Mouse (Mus musculus) kidney, embryonic 15.5 days (tissue): ENCODE results near the gene Scn10a. TPM values are rescaled to one million over a fixed set of nuclear protein-coding genes. Genes with fewer than 3 reads are reported as not detected.

Source experiments
- ATAC-seq: fragments of 200-750 bp; cut with Nextera tagmentation; replicated peaks from 2 replicates; pipeline ENCODE4 v1.8.0; 2017; ENCODE audit warnings: moderate TSS enrichment; ENCODE audit not compliant: low FRiP score
- H3K27ac ChIP-seq: fragments of 300-500 bp; sonication (generic); 2 replicates; pipeline ENCODE4 v1.5.1; 2015; ENCODE audit warnings: mild to moderate bottlenecking, inconsistent platforms
- H3K27me3 ChIP-seq: fragments of 300-500 bp; sonication (generic); 2 replicates; pipeline ENCODE4 v1.6.1; 2015; ENCODE audit warnings: inconsistent platforms
- H3K36me3 ChIP-seq: fragments of 300-500 bp; sonication (generic); 2 replicates; pipeline ENCODE4 v1.6.1; 2015; ENCODE audit warnings: inconsistent platforms
- H3K4me1 ChIP-seq: fragments of 300-500 bp; sonication (generic); 2 replicates; pipeline ENCODE4 v1.6.1; 2015; ENCODE audit warnings: inconsistent platforms
- H3K4me2 ChIP-seq: fragments of 300-500 bp; sonication (generic); 2 replicates; pipeline ENCODE4 v1.6.1; 2015; ENCODE audit warnings: moderate library complexity, mild to moderate bottlenecking, inconsistent platforms
- H3K4me3 ChIP-seq: fragments of 300-500 bp; sonication (generic); replicated peaks from 2 replicates; pipeline ENCODE4 v1.5.1; 2015; ENCODE audit warnings: mild to moderate bottlenecking, inconsistent platforms
- H3K9ac ChIP-seq: fragments of 300-500 bp; sonication (generic); 2 replicates; pipeline ENCODE4 v1.6.1; 2015; ENCODE audit warnings: mild to moderate bottlenecking, inconsistent platforms
- H3K9me3 ChIP-seq: fragments of 300-500 bp; sonication (generic); replicated peaks from 2 replicates; pipeline ENCODE4 v1.6.1; 2016; ENCODE audit warnings: inconsistent platforms
- WGBS: fragments of 180-500 bp; shearing (Covaris S2); methylation state at CpG from one replicate; pipeline ENCODE4 v1.1.7; 2015; ENCODE audit warnings: mixed read lengths; 5-methylcytosine and 5-hydroxymethylcytosine counted together
- polyA plus RNA-seq: library from polyadenylated mRNA; unstranded; fragments of >200 nt; fragmentation: Nextera tagmentation; extraction: Ambion mirVana; gene quantifications from 2 replicates; pipeline ENCODE4 v1.2.1, GENCODE M21; 2015

The Scn10a gene
- polyA plus RNA-seq, 1 experiment from 2014 or later, result not detected

DNA sequence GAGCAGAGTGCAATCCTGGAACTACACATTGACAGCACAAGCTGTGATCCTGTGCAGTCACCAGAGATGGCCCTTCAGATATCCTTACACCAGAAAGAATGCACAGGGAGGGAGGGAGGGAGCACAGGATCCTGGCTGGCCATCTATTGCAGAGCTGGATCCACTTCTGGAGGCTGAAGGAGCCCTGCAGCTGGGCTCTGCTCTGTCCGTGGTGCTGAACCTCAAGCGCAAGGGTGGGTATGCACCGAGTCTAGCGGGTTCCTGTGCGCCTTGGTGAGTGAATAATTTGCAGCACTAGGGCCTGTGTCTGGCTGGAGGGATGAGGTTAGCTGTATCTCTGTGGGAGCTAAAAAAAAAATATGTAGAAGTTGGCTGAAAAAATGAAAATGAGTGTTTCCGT is 12.4 kb downstream of the Scn10a start:
- WGBS, result 10% methylated on average over 6 of the region's 6 CpGs
- no peak overlapping the region for H3K4me2 ChIP-seq

DNA sequence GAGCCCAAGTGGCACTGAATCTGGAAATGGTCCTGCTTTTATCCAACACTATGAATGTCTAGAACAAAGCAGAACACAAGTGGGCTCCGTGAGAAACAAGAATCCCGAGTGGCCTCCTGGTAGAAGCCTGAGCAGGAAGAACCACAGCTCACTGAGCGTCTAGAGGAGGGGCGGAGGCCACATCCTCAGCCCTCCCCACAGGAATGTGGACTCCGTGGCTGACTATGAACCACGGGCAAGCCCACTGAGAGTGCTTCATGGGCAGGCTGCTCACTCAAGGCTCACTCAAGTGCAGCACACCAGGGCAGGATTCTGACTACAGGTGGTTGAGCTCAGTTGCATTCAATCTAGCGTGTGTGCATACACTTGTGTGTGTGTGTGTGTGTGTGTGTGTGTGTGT is 27.6 kb downstream of the Scn10a start:
- ATAC-seq, result no peak
- no peaks in the 10 kb centered on the region; the same call in 1 of the 2 replicates for H3K27me3 ChIP-seq
- H3K36me3 ChIP-seq, result no peaks in the 10 kb centered on the region
- H3K4me1 ChIP-seq, result peaks cover 4% of the 10 kb centered on the region; the same call in 1 of the 2 replicates
- H3K4me3 ChIP-seq, result no peak overlapping the region
- H3K9me3 ChIP-seq, result no peaks in the 10 kb centered on the region
- H3K27ac ChIP-seq, result no peak overlapping the region
- no peak overlapping the region for H3K4me2 ChIP-seq
- H3K9ac ChIP-seq, result no peak overlapping the region
- WGBS, result 59% methylated on average over 7 of the region's 7 CpGs

More for the DNA sequence above, 12.4 kb downstream of the Scn10a start:
- H3K4me3 ChIP-seq, result no peak overlapping the region
- H3K27ac ChIP-seq, result no peak overlapping the region
- peak; percentile 70; the same call in 1 of the 2 replicates for ATAC-seq
- H3K9me3 ChIP-seq, result no peaks in the 10 kb centered on the region
- H3K36me3 ChIP-seq, result no peaks in the 10 kb centered on the region
- H3K9ac ChIP-seq, result no peak overlapping the region
- H3K27me3 ChIP-seq, result 0 out of 2 replicates have a peak, but pooled peaks cover 4% of the 10 kb centered on the region
- no peaks in the 10 kb centered on the region for H3K4me1 ChIP-seq

DNA sequence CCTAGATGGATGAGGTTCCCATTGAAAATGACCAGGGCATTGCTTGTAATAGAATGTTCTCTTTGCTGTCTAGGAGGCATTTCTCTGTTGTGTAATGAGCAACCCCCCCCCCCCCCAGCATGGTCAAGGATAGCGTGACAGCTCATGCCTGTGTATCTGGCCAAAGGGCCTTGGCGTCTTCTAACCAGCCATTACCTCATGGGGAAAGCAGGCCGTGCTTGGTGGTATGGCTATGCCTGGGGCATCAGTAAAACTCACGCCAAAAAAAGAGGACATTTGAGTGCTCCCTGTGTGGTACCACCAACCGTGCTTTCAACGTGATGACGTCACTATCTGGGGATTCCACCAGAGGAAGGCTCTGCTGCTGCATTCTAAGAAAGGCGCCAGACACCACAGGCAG is 28.1 kb downstream of the Scn10a start:
- ATAC-seq, result no peak
- WGBS, result 78% methylated on average over 8 of the region's 8 CpGs
- H3K27ac ChIP-seq, result no peak overlapping the region
- no peaks in the 10 kb centered on the region; the same call in 1 of the 2 replicates for H3K27me3 ChIP-seq
- H3K4me1 ChIP-seq, result peaks cover 4% of the 10 kb centered on the region; the same call in 1 of the 2 replicates
- no peak overlapping the region for H3K4me3 ChIP-seq
- no peak overlapping the region for H3K4me2 ChIP-seq
- H3K9ac ChIP-seq, result no peak overlapping the region
- H3K36me3 ChIP-seq, result no peaks in the 10 kb centered on the region
- H3K9me3 ChIP-seq, result no peaks in the 10 kb centered on the region

DNA sequence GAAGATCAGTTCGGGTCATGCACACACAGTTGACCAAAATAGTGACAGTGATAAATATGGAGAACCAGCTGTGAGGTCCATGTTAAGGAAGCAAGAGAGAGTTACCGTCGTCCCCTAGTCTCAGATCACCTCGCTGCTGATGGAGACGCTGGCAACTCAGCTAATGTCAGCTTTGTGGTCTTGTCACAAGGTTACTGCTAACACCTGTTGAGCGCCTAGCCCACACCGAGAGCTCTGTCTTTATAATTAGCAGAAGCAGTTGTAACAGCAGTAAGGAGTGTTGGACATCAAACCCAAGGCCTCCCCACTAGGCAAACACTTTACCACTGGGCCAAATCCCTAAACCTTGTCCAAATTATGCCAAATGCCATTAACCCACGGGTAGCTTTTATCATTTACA is 31.2 kb downstream of the Scn10a start:
- no peak for ATAC-seq
- H3K9me3 ChIP-seq, result no peaks in the 10 kb centered on the region
- 61% methylated on average over 8 of the region's 8 CpGs for WGBS

DNA sequence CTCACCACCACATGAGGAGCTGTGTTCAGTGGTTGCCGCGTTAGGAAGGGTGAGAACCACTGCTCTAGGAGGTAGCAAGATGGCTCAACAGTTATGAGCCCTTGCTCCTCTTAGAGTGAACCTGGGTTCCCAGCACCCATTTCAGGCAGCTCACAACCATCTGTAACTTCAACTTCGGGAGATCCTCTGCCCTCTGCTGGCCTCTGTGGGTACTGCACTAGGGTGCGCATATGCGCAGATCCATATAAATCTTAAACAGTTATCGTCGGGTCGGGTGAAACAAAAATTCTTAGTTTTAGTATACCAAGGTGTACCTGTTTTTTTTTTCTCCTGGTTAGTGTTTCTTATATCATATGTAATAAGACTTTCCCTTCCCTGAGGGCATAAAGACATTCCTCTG is 32.9 kb downstream of the Scn10a start:
- WGBS, result 95% methylated on average over 8 of the region's 8 CpGs
- Histone ChIP-seq H3K36me3 (no peaks in the 10 kb centered on the region), H3K27ac (no peak overlapping the region), H3K9me3 (no peaks in the 10 kb centered on the region), H3K4me2 (no peak overlapping the region), H3K27me3 (no peaks in the 10 kb centered on the region; the same call in 1 of the 2 replicates), H3K4me3 (no peak overlapping the region), H3K9ac (no peak overlapping the region), H3K4me1 (peaks cover 4% of the 10 kb centered on the region; the same call in 1 of the 2 replicates)
- ATAC-seq, result no peak

More for the DNA sequence above, 31.2 kb downstream of the Scn10a start:
- Histone ChIP-seq H3K9ac (no peak overlapping the region), H3K4me3 (no peak overlapping the region), H3K4me1 (peaks cover 4% of the 10 kb centered on the region; the same call in 1 of the 2 replicates), H3K27me3 (no peaks in the 10 kb centered on the region; the same call in 1 of the 2 replicates), H3K27ac (no peak overlapping the region), H3K36me3 (no peaks in the 10 kb centered on the region), H3K4me2 (no peak overlapping the region)

DNA sequence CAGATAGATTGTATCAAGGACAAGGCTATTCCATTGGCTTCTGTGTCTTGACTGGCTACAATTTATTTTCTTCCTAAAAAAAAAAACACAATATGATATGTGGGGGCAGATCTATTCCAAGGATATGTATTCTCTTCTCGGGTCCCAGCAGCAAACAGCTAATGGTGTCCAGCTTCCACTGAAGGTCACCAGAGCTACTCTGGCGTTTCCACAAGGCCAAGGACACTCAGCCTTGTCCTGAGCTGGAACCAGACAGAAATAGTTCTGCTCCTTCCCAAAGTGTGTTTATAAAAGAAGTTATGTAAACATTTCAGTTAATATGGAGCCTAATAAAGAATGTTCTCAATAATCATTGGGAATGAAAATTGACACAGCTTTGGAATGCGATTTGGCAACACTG is 38.2 kb downstream of the Scn10a start:
- Histone ChIP-seq H3K27ac (no peak overlapping the region), H3K4me3 (no peak overlapping the region), H3K9ac (no peak overlapping the region), H3K27me3 (no peaks in the 10 kb centered on the region), H3K9me3 (no peaks in the 10 kb centered on the region), H3K4me1 (no peaks in the 10 kb centered on the region), H3K4me2 (no peak overlapping the region), H3K36me3 (no peaks in the 10 kb centered on the region)
- no peak for ATAC-seq
- WGBS, result 67% methylated on average over 3 of the region's 3 CpGs

DNA sequence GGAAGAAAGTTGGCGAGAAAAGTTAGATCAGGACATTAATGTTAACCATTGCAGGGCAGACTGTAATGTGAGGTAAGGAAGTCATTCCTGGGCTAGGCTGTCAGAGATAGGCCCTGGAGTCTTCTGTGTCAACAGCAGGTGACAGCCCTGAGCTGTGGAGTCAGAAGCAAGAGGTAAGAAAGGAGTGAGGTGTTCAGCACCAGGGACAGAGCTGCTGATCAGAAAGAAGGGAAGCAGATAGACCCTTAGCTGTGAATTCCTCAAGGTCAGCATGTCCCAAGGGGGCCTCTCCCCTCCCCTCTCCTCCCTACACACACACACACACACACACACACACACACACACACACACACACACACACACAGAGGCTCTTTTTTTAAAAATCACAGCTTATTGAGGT is 55.0 kb downstream of the Scn10a start:
- no peak for ATAC-seq
- no peak overlapping the region for H3K4me3 ChIP-seq

DNA sequence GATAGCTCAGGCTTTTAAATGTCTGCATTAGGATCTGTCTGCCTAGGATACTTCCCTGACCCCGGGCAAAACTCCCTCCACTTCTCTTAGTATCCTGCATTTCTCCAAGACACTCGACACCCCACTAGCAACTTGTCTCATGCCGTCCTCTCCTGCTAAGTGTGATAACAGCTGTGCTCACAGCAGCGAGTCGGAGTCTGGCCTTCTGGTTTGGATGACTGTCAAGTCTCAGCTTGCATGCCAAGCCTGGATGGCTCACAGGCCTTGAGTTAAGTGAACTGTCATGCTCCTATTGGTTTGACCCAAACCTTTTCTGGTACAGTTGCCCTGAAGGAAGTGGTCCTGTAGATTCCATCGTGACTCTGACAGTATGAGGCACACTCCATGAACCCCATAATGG is 63.0 kb downstream of the Scn10a start:
- 29% methylated on average over 6 of the region's 6 CpGs for WGBS
- H3K9me3 ChIP-seq, result no peaks in the 10 kb centered on the region
- no peak overlapping the region for H3K27ac ChIP-seq
- H3K4me2 ChIP-seq, result no peak overlapping the region
- ATAC-seq, result no peak
- H3K36me3 ChIP-seq, result no peaks in the 10 kb centered on the region
- H3K4me1 ChIP-seq, result no peaks in the 10 kb centered on the region
- H3K4me3 ChIP-seq, result no peak overlapping the region
- peaks cover 13% of the 10 kb centered on the region; the same call in 1 of the 2 replicates for H3K27me3 ChIP-seq
- no peak overlapping the region for H3K9ac ChIP-seq

More for the DNA sequence above, 55.0 kb downstream of the Scn10a start:
- H3K27me3 ChIP-seq, result peaks cover 7% of the 10 kb centered on the region; the same call in 1 of the 2 replicates
- H3K36me3 ChIP-seq, result no peaks in the 10 kb centered on the region
- no peak overlapping the region for H3K27ac ChIP-seq
- H3K9ac ChIP-seq, result no peak overlapping the region
- no peaks in the 10 kb centered on the region for H3K9me3 ChIP-seq
- 36% methylated on average over 1 of the region's 1 CpGs for WGBS
- H3K4me2 ChIP-seq, result no peak overlapping the region
- no peaks in the 10 kb centered on the region for H3K4me1 ChIP-seq

DNA sequence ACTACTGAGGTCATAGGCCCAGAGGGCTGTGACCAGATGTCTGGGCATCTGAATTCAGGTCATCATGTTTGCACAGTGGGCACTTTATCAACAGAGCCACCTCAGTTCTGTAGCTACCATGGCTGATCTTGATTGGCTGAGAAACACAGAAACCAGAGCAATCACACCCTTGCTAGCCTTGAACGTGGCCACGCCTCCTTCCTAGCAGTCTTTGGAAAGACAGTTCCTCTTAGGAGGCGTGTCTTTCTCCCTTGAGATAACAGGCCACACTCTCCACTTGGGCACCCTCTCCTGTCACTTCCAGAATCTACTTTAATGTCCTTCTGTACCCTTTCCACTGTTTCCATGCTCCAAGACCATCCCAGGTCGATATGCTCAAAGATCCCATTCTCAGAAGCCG is 65.4 kb downstream of the Scn10a start:
- Histone ChIP-seq H3K4me1 (no peaks in the 10 kb centered on the region), H3K4me2 (no peak overlapping the region), H3K36me3 (no peaks in the 10 kb centered on the region), H3K9me3 (no peaks in the 10 kb centered on the region), H3K4me3 (no peak overlapping the region), H3K9ac (no peak overlapping the region), H3K27ac (no peak overlapping the region), H3K27me3 (0 out of 2 replicates have a peak, but pooled peaks cover 13% of the 10 kb centered on the region)
- 58% methylated on average over 5 of the region's 5 CpGs for WGBS
- no peak for ATAC-seq

DNA sequence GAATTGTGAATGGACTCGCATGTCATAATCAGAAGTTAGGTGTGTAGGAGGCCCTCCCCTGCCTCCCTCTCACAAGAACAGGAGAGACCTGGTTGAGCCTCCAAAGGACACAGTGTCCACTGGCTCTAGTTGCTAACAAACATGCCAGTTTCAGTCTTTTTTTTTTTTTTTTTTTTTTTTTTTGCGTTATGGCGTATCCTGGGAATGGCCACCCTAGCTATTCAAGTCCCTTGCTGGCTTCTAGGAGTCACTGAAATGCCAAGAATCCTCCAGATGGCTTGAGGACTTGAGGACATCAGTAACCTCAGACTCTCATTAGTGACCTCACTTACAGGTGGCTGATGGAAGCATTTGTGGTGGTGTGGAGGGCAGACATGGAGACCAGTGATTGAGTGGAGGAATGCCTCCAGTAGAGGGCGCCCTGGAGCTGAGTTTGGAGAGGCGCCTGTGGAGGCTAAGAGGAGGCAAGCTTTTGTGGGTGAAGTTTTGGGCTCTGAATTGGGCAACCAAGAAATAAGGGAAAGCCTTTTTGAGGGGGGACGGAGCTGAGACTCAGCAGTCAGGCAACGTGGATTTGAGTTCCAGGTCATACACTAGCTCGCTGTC is 72.1 kb downstream of the Scn10a start:
- H3K27me3 ChIP-seq, result peaks cover 65% of the 10 kb centered on the region
- no peaks in the 10 kb centered on the region for H3K36me3 ChIP-seq
- no peak for ATAC-seq
- H3K4me2 ChIP-seq, result no peak overlapping the region
- H3K9me3 ChIP-seq, result no peaks in the 10 kb centered on the region
- 65% methylated on average over 8 of the region's 8 CpGs for WGBS
- H3K4me3 ChIP-seq, result no peak overlapping the region
- no peaks in the 10 kb centered on the region for H3K4me1 ChIP-seq
- H3K27ac ChIP-seq, result no peak overlapping the region
- no peak overlapping the region for H3K9ac ChIP-seq

DNA sequence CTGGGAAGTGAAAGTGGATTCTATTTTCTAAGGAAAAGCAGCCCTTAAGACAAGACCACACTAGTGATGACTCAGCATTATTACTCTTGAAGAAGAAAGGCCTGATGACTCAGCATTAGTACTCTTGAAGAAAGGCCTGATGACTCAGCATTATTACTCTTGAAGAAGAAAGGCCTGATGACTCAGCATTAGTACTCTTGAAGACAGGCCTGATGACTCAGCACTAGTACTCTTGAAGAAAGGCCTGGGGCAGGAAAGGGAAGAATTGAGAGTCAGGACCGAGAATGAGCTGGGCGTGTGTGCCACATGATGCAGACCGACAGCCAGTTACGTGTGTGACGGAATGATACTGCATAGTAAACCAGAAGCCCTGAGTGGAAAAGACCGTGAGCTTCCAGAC is 77.1 kb downstream of the Scn10a start:
- H3K9me3 ChIP-seq, result no peaks in the 10 kb centered on the region

DNA sequence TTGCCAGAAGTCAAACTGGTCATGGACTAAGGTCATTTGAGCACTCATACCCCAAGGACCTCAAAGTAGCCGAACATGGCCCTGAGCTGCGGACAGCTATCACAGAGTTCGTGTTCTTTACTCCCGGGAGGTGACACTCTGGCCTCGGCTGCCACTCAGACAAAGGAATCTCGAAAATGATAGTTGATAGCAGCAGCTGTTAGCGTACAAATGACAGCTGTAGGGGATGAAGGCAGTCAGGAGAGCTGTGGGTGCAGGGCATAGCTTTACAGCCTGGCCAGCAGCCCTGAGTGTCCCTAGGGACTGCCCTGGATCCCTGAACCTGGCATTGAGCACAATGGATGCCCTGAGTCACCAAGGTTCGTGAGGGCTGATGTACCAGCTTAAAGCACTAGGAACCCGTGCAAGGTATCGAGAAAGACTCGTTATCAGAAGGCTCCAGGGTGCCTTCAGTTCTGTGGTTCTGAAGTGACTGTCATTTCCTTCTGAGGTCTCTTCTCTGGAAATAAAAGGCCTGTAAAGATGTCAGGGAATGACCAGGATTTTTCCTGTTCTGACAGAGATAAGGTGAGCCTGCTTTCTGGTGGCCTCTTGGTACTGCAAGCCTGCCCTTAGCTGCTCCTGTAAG is 84.8 kb downstream of the Scn10a start:
- Histone ChIP-seq H3K27ac (no peak overlapping the region), H3K4me2 (no peak overlapping the region), H3K36me3 (no peaks in the 10 kb centered on the region), H3K27me3 (peaks cover 97% of the 10 kb centered on the region), H3K9ac (no peak overlapping the region), H3K4me1 (peaks cover 21% of the 10 kb centered on the region), H3K4me3 (no peak overlapping the region), H3K9me3 (no peaks in the 10 kb centered on the region)
- ATAC-seq, result no peak
- 58% methylated on average over 11 of the region's 11 CpGs for WGBS

More for the DNA sequence above, 77.1 kb downstream of the Scn10a start:
- Histone ChIP-seq H3K36me3 (no peaks in the 10 kb centered on the region), H3K9ac (no peak overlapping the region), H3K4me1 (no peaks in the 10 kb centered on the region), H3K27ac (no peak overlapping the region), H3K27me3 (peaks cover 89% of the 10 kb centered on the region), H3K4me3 (no peak overlapping the region), H3K4me2 (no peak overlapping the region)
- no peak for ATAC-seq
- WGBS, result 86% methylated on average over 6 of the region's 6 CpGs
